8 mouse cellular contexts compared by ENCODE assay signal in genomic region chr11:81534686-81535085, GRCm38 (mm10).
DNase-seq lines count a peak whose midpoint lies in the region; ATAC-seq and TF ChIP-seq lines count a peak whose summit lies in the region.

No protein-coding gene starts in this region.

- no peak overlapping the region for H3K4me2 ChIP-seq in embryonic facial prominence, embryonic 11.5 days (ENCODE audit: low read depth, low read length)
- no peak overlapping the region for H3K4me2 ChIP-seq in lung, postnatal 0 days (replicated peaks; ENCODE audit: low read depth, low read length)
- H3K4me2 ChIP-seq in stomach, postnatal 0 days (replicated peaks; ENCODE audit: low read depth) = no peak overlapping the region

- no peak for TF ChIP-seq EP300 in lung, postnatal 0 days (IDR thresholded peaks at IDR 0.05)
- TF ChIP-seq EP300 in stomach, postnatal 0 days (optimal IDR thresholded peaks at IDR 0.05) = no peak

- H3K9ac ChIP-seq in embryonic facial prominence, embryonic 11.5 days (replicated peaks; ENCODE audit: low read length) = no peak overlapping the region
- no peak overlapping the region for H3K9ac ChIP-seq in lung, postnatal 0 days (replicated peaks; ENCODE audit: low read depth)
- no peak overlapping the region for H3K9ac ChIP-seq in stomach, postnatal 0 days (ENCODE audit: low read length)

- H3K9me3 ChIP-seq in embryonic facial prominence, embryonic 11.5 days (replicated peaks; ENCODE audit: control insufficient read depth, low read length) = no peaks in the 10 kb centered on the region
- H3K9me3 ChIP-seq in lung, postnatal 0 days (ENCODE audit: low read length) = no peaks in the 10 kb centered on the region
- H3K9me3 ChIP-seq in stomach, postnatal 0 days (ENCODE audit: control insufficient read depth, low read length) = no peaks in the 10 kb centered on the region

- no peak for TF ChIP-seq POLR2A in bone marrow, adult 2 months (IDR thresholded peaks at IDR 0.05; ENCODE audit: borderline replicate concordance, control insufficient read depth, low read depth, low read length)

- no peak overlapping the region for H3K4me3 ChIP-seq in bone marrow, adult 2 months (replicated peaks; ENCODE audit: control insufficient read depth, low read depth, low read length)
- no peak overlapping the region for H3K4me3 ChIP-seq in embryonic facial prominence, embryonic 11.5 days (ENCODE audit: low read depth, low read length)
- H3K4me3 ChIP-seq in lung, postnatal 0 days (ENCODE audit: low read depth, low read length) = no peak overlapping the region
- H3K4me3 ChIP-seq in stomach, postnatal 0 days (ENCODE audit: low read depth, low read length) = no peak overlapping the region

- H3K36me3 ChIP-seq in embryonic facial prominence, embryonic 11.5 days (replicated peaks; ENCODE audit: control insufficient read depth, insufficient read depth, low read depth, low read length) = no peaks in the 10 kb centered on the region
- H3K36me3 ChIP-seq in lung, postnatal 0 days (ENCODE audit: insufficient read depth, low read length) = no peaks in the 10 kb centered on the region
- no peaks in the 10 kb centered on the region for H3K36me3 ChIP-seq in stomach, postnatal 0 days (ENCODE audit: control insufficient read depth, insufficient read depth, low read length)

- 13% methylated on average over 5 of the region's 5 CpGs for WGBS in bone marrow, adult 2 months
- 19% methylated on average over 5 of the region's 5 CpGs for WGBS in embryonic facial prominence, embryonic 11.5 days
- WGBS in lung, postnatal 0 days = 5% methylated on average over 5 of the region's 5 CpGs
- WGBS in stomach, postnatal 0 days = 4% methylated on average over 5 of the region's 5 CpGs

- no peak for ATAC-seq in CD4-positive, CD25-positive, alpha-beta regulatory T cell, adult 4 months
- no peak for ATAC-seq in embryonic facial prominence, embryonic 11.5 days (replicated peaks; ENCODE audit: insufficient number of reproducible peaks, low FRiP score, low TSS enrichment, low read depth)
- ATAC-seq in lung, postnatal 0 days = no peak
- ATAC-seq in stomach, postnatal 0 days (ENCODE audit: low FRiP score, low TSS enrichment) = 0 out of 2 replicates have a peak, but pooled peaks have one; percentile 49

- peak; percentile 21 for DNase-seq in CD4-positive, CD25-positive, alpha-beta regulatory T cell, adult 2 months (ENCODE audit: low read depth, low spot score)
- DNase-seq in 3134 (ENCODE audit: extremely low read depth, insufficient read length, low spot score) = peak; percentile 20
- DNase-seq in embryonic facial prominence, embryonic 11.5 days (ENCODE audit: low spot score) = peak; percentile 72
- peak; percentile 66 for DNase-seq in kidney, adult 9 months
- DNase-seq in lung, postnatal 0 days (ENCODE audit: low spot score) = peak; percentile 42
- peak; percentile 65 for DNase-seq in stomach, postnatal 0 days (ENCODE audit: low spot score)

- peak; percentile 47 for TF ChIP-seq CTCF in bone marrow, adult 2 months (IDR thresholded peaks at IDR 0.05; ENCODE audit: control insufficient read depth, insufficient read depth, low read length)
- TF ChIP-seq CTCF in lung, postnatal 0 days (IDR thresholded peaks at IDR 0.05) = peak; percentile 79
- peak; percentile 86 for TF ChIP-seq CTCF in stomach, postnatal 0 days (IDR thresholded peaks at IDR 0.05; ENCODE audit: low read depth)

- H3K4me1 ChIP-seq in bone marrow, adult 2 months (ENCODE audit: control insufficient read depth, insufficient read depth, low read length) = no peaks in the 10 kb centered on the region
- H3K4me1 ChIP-seq in embryonic facial prominence, embryonic 11.5 days (ENCODE audit: control insufficient read depth, insufficient read depth, low read length) = no peaks in the 10 kb centered on the region
- no peaks in the 10 kb centered on the region for H3K4me1 ChIP-seq in lung, postnatal 0 days (ENCODE audit: insufficient read depth, low read depth, low read length)
- no peaks in the 10 kb centered on the region for H3K4me1 ChIP-seq in stomach, postnatal 0 days (replicated peaks; ENCODE audit: control insufficient read depth, insufficient read depth)

- H3K27ac ChIP-seq in bone marrow, adult 2 months (ENCODE audit: control insufficient read depth, insufficient read depth, low read depth, low read length, poor library complexity) = no peak overlapping the region
- H3K27ac ChIP-seq in embryonic facial prominence, embryonic 11.5 days (replicated peaks; ENCODE audit: low read depth, low read length) = no peak overlapping the region
- H3K27ac ChIP-seq in lung, postnatal 0 days (ENCODE audit: low read length) = no peak overlapping the region
- H3K27ac ChIP-seq in stomach, postnatal 0 days (replicated peaks) = no peak overlapping the region

- no peaks in the 10 kb centered on the region for H3K27me3 ChIP-seq in embryonic facial prominence, embryonic 11.5 days (ENCODE audit: control insufficient read depth, insufficient read depth, low read length)
- H3K27me3 ChIP-seq in lung, postnatal 0 days (replicated peaks; ENCODE audit: insufficient read depth, low read length) = no peaks in the 10 kb centered on the region
- H3K27me3 ChIP-seq in stomach, postnatal 0 days (ENCODE audit: control insufficient read depth, insufficient read depth, low read length) = no peaks in the 10 kb centered on the region

Comparison
In these comparisons a context has a peak if more than half of its experiments do, and no peak if none do; other contexts are left out.
1. DNase-seq: peak in every context shown above with its lines; median percentile 72 in embryonic facial prominence, embryonic 11.5 days; 66 in kidney, adult 9 months; 65 in stomach, postnatal 0 days; 42 in lung, postnatal 0 days; 21 in CD4-positive, CD25-positive, alpha-beta regulatory T cell, adult 2 months; 20 in 3134.